Mouse (Mus musculus): ENCODE measurements around the gene Wdr81. TPM values are rescaled to one million over a fixed set of nuclear protein-coding genes. Genes with fewer than 3 reads are reported as not detected.

The Wdr81 gene
- not detected for polyA plus RNA-seq (2014; fragmentation: Illumina TruSeq; extraction: RNeasy Lipid Tissue Mini Kit (QIAGEN cat#74804))

DNA sequence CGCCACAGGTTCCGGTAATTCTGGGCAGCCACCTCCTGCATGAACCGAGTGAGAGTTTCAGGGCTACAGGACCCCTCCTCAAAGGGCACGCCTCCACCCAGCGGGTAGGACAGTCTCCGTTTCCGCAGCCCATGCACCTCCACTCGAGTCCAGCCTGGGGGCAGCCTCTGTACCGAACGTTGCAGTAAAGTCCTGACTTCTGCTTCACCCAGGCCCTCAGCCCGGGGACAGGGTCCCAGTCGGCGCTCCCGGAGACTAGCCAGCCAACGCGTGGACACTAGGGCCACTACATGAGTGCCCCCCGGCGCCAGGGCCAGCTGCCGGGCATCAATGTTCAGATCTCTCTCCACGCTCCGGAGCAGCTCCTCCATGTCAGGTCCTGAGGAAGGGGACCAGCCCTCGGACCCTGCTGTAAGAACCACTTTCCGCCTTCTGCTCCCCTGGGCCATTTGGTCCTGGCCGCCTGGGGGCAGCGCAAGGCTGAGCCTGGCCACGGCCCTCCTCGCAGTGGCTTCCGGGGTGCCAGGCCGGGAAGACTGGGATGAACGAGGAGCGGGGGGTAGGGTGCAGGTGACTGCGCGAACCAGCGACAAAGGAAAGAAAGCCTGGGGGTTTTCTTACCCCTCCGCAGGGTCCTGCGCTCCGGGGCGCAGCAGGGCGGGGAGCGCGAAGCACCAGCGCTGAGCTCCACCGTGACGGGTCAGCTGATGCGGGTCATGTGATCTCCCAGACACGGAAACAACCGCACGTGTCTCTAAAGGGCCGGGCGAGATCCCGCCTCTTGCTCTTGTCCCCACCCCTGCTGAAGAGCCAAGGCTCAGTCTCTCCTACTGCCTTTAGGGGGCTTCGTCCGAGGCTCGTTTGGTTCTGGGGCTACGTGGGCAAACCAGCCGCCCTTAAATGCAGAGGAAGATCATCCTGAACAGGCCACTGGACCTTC lies at the start of gene Wdr81:
Gene Wdr81 (minus strand): TSS at position 727 of the 940 bp plus-strand sequence.

GRCm38 (mm10) chr11:75486601-75487285 lies 32.2 kb upstream of the Wdr81 start, which contains the start of gene Prpf8:
Gene Prpf8, plus strand, starts transcription at chr11:75486816.

GRCm38 (mm10) chr11:75460844-75461742 lies 6.6 kb upstream of the Wdr81 start, which contains the start of gene Tlcd2:
Gene Tlcd2, plus strand, starts transcription at chr11:75461715.

DNA sequence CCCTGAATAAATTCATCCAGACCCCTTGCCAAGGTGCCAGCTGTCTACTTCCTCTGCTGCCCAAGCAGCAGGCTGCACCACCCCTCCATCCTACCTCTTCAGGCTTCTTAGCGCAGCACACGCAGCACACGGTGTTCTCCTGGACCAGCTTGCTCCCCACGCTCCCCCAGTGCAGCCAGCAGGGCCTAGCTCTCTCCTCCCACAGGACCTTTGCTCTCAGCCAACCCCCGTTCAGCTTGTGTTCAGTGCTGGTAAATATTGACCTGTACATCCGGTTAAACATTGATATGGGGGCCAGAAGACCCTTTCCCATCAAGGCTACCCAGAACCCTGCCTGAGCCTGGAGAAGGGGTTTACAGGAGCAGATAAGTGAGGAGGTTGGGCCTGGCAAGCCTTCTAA lies 15.2 kb downstream of the Wdr81 start, which contains the start of gene Serpinf2:
Gene Serpinf2 (minus strand): TSS at position 229 of the 400 bp plus-strand sequence.

DNA sequence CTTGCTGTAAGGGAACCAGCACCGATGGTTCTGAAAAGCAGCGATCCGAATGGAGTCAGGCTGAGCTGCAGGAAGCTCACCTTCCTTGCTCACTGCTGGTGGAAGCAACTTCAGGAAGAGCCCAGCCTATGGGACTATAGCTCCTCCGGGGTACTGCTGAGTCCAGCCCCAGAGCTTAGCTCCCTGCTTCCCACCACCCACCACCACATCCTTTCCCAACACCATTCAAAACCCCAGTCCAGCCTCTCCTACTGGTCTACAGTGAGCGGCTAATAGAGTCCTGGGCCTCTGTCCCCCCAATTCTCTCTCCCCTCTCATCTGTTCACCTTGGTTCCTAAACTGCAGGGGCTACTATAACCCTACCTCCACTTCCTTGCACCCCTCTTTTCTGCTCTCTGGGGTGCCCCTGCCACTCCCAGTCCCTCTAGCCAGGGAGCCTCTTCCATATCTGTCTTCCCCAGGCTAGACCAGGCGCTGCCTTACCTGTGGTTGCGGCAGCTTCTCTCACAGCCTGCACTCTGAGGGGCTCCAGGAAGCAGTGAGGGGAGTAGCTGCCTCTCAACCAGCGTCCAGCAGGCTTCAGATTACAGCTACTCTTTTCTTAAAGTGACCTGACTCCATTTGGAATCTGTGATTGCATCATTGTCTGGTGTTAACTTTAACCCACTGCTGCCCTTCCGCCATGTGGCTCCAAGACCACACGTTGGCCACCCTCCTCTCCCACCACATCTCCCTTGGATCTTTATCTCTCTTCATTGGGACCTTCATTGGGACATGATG lies 32.3 kb downstream of the Wdr81 start, which contains the start of gene Serpinf1:
Gene Serpinf1 (minus strand): TSS at position 689 of the 780 bp plus-strand sequence.

Other genes with a start within 250 kb of the Wdr81 start
- 66.2 TPM for gene Rpa1, start 106.4 kb downstream of the Wdr81 start, polyA plus RNA-seq (2014; fragmentation: Illumina TruSeq; extraction: RNeasy Lipid Tissue Mini Kit (QIAGEN cat#74804))
- 5.6 TPM for gene Smyd4, start 106.3 kb downstream of the Wdr81 start, polyA plus RNA-seq (2014; fragmentation: Illumina TruSeq; extraction: RNeasy Lipid Tissue Mini Kit (QIAGEN cat#74804))
- gene Serpinf1, start 32.0 kb downstream of the Wdr81 start, polyA plus RNA-seq (2014; fragmentation: Illumina TruSeq; extraction: RNeasy Lipid Tissue Mini Kit (QIAGEN cat#74804)) = 25.7 TPM
- not detected for gene Serpinf2, start 15.1 kb downstream of the Wdr81 start, polyA plus RNA-seq (2014; fragmentation: Illumina TruSeq; extraction: RNeasy Lipid Tissue Mini Kit (QIAGEN cat#74804))
- 26.7 TPM for gene Tlcd2, start 7.0 kb upstream of the Wdr81 start, polyA plus RNA-seq (2014; fragmentation: Illumina TruSeq; extraction: RNeasy Lipid Tissue Mini Kit (QIAGEN cat#74804))
- gene Prpf8, start 32.1 kb upstream of the Wdr81 start, polyA plus RNA-seq (2014; fragmentation: Illumina TruSeq; extraction: RNeasy Lipid Tissue Mini Kit (QIAGEN cat#74804)) = 62.0 TPM
- not detected for gene Rilp, start 55.4 kb upstream of the Wdr81 start, polyA plus RNA-seq (2014; fragmentation: Illumina TruSeq; extraction: RNeasy Lipid Tissue Mini Kit (QIAGEN cat#74804))
- gene Scarf1, start 58.8 kb upstream of the Wdr81 start, polyA plus RNA-seq (2014; fragmentation: Illumina TruSeq; extraction: RNeasy Lipid Tissue Mini Kit (QIAGEN cat#74804)) = not detected
- 3.3 TPM for gene Slc43a2, start 77.0 kb upstream of the Wdr81 start, polyA plus RNA-seq (2014; fragmentation: Illumina TruSeq; extraction: RNeasy Lipid Tissue Mini Kit (QIAGEN cat#74804))
- 193 TPM for gene Pitpna, start 133.4 kb upstream of the Wdr81 start, polyA plus RNA-seq (2014; fragmentation: Illumina TruSeq; extraction: RNeasy Lipid Tissue Mini Kit (QIAGEN cat#74804))
- gene Inpp5k, start 176.3 kb upstream of the Wdr81 start, polyA plus RNA-seq (2014; fragmentation: Illumina TruSeq; extraction: RNeasy Lipid Tissue Mini Kit (QIAGEN cat#74804)) = 43.8 TPM
- gene Myo1c, start 195.8 kb upstream of the Wdr81 start, polyA plus RNA-seq (2014; fragmentation: Illumina TruSeq; extraction: RNeasy Lipid Tissue Mini Kit (QIAGEN cat#74804)) = 7.8 TPM
- 257 TPM for gene Crk, start 224.5 kb upstream of the Wdr81 start, polyA plus RNA-seq (2014; fragmentation: Illumina TruSeq; extraction: RNeasy Lipid Tissue Mini Kit (QIAGEN cat#74804))

Data from ovary, adult 10 weeks (tissue).